Comparison of ENCODE assay signal across 8 mouse cellular contexts in genomic region chr5:139793338-139794089, GRCm38 (mm10). TPM values are rescaled to one million over a fixed set of nuclear protein-coding genes. Genes with fewer than 3 reads are reported as not detected.
DNase-seq lines count a peak whose midpoint lies in the region; ATAC-seq and TF ChIP-seq lines count a peak whose summit lies in the region.

No protein-coding gene starts in this region.

- H3K79me2 ChIP-seq in MEL (ENCODE audit: control insufficient read depth, insufficient read depth, low read length, poor library complexity), result peaks cover 68% of the 10 kb centered on the region

- TF ChIP-seq CTCF in MEL (IDR thresholded peaks at IDR 0.05 in 2 of 3, conservative IDR thresholded peaks at IDR 0.05 in 1 of 3; ENCODE audit: control insufficient read depth in 1 of 3, insufficient read depth in 1 of 3, low read depth in 2 of 3, low read length in 3 of 3, poor library complexity in 1 of 3, severe bottlenecking in 1 of 3), result no peak

- peak overlapping the region; percentile 91 for H3K27ac ChIP-seq in MEL (ENCODE audit: control insufficient read depth, low read depth, low read length)
- H3K27ac ChIP-seq in heart, embryonic 11.5 days (ENCODE audit: low read depth, low read length), result peak overlapping the region; percentile 82

- peaks cover 0 to 12% of the 10 kb centered on the region in 2 experiments; a peak in 3 of 4 replicates for H3K36me3 ChIP-seq in MEL (ENCODE audit: control insufficient read depth in 1 of 2, insufficient read depth in 2 of 2, low read length in 2 of 2)
- no peaks in the 10 kb centered on the region for H3K36me3 ChIP-seq in heart, embryonic 11.5 days (ENCODE audit: control insufficient read depth, insufficient read depth, low read length)

- TF ChIP-seq RAD21 in MEL (IDR thresholded peaks at IDR 0.05; ENCODE audit: low read depth, low read length), result no peak

- no peak for ATAC-seq in heart, embryonic 11.5 days (replicated peaks; ENCODE audit: insufficient number of reproducible peaks, low FRiP score, low TSS enrichment)
- ATAC-seq in activated CD4-positive, CD25-positive, alpha-beta regulatory T cell, adult 4 months, result no peak

- H3K4me3 ChIP-seq in MEL (ENCODE audit: control insufficient read depth in 1 of 2, insufficient read depth in 1 of 2, low read depth in 2 of 2, low read length in 2 of 2), result peak overlapping the region; percentile 78 to 94
- peak overlapping the region; percentile 85 for H3K4me3 ChIP-seq in heart, embryonic 11.5 days (ENCODE audit: low read depth, low read length)

- H3K4me2 ChIP-seq in heart, embryonic 11.5 days, result peak overlapping the region; percentile 94

- H3K9me3 ChIP-seq in MEL (replicated peaks; ENCODE audit: insufficient read depth, low read length), result no peaks in the 10 kb centered on the region
- no peaks in the 10 kb centered on the region for H3K9me3 ChIP-seq in heart, embryonic 11.5 days (replicated peaks; ENCODE audit: control insufficient read depth, low read length)

- 0 out of 4 replicates have a peak, but pooled peaks of 1 of the 2 experiments have one; percentile 25 for TF ChIP-seq POLR2A in MEL (IDR thresholded peaks at IDR 0.05; ENCODE audit: control insufficient read depth in 1 of 2, insufficient read depth in 1 of 2, low read depth in 1 of 2, low read length in 2 of 2, poor library complexity in 1 of 2)

- 23% methylated on average over 11 of the region's 11 CpGs for WGBS in heart, embryonic 11.5 days (ENCODE audit: insufficient replicate concordance)

- peak; percentile 69 for DNase-seq in gastrocnemius, adult 18-20 months (ENCODE audit: low spot score)
- no peak for DNase-seq in gastrocnemius, postnatal 4 days (ENCODE audit: low spot score in 2 of 2)
- peak; percentile 84 for DNase-seq in MEL (ENCODE audit: low read depth, low spot score)
- DNase-seq in kidney, postnatal 25 days, result peak; percentile 75 to 83
- peak; percentile 51 for DNase-seq in naive thymus-derived CD4-positive, alpha-beta T cell, adult 2 months (ENCODE audit: low read depth)
- DNase-seq in right cerebral cortex, postnatal 10 days (ENCODE audit: low spot score in 2 of 2), result no peak

- H3K9ac ChIP-seq in MEL (ENCODE audit: control insufficient read depth, low read depth, low read length, poor library complexity, severe bottlenecking), result peak overlapping the region; percentile 97
- H3K9ac ChIP-seq in heart, embryonic 11.5 days (ENCODE audit: low read depth, low read length), result peak overlapping the region; percentile 84

- H3K27me3 ChIP-seq in MEL (ENCODE audit: control insufficient read depth in 1 of 2, insufficient read depth in 2 of 2, low read length in 2 of 2), result no peaks in the 10 kb centered on the region
- no peaks in the 10 kb centered on the region for H3K27me3 ChIP-seq in heart, embryonic 11.5 days (ENCODE audit: control insufficient read depth, insufficient read depth, low read length)

- H3K4me1 ChIP-seq in MEL (ENCODE audit: control insufficient read depth in 1 of 2, insufficient read depth in 2 of 2, low read length in 2 of 2), result peaks cover 7 to 24% of the 10 kb centered on the region in 2 experiments
- H3K4me1 ChIP-seq in heart, embryonic 11.5 days (ENCODE audit: control insufficient read depth, insufficient read depth, low read length), result peaks cover 69% of the 10 kb centered on the region

- peak; percentile 3 to 55; a peak in 3 of 4 replicates for TF ChIP-seq EP300 in MEL (IDR thresholded peaks at IDR 0.05; ENCODE audit: low read depth in 1 of 2, low read length in 2 of 2)

TF ChIP-seq in MEL, 35 proteins besides CTCF, POLR2A, EP300 and RAD21 (continues in another document):
- TF ChIP-seq MXI1 (IDR thresholded peaks at IDR 0.05; ENCODE audit: low read depth, low read length), result peak; percentile 88
- peak; percentile 58 for TF ChIP-seq ETS1 (IDR thresholded peaks at IDR 0.05; ENCODE audit: low read depth, low read length)
- TF ChIP-seq TCF12 (IDR thresholded peaks at IDR 0.05; ENCODE audit: low read depth, low read length), result 0 out of 2 replicates have a peak, but pooled peaks have one; percentile 31
- TF ChIP-seq MAZ (IDR thresholded peaks at IDR 0.05; ENCODE audit: low read depth, low read length), result peak; percentile 16; the same call in 1 of the 2 replicates
- TF ChIP-seq TAL1 (IDR thresholded peaks at IDR 0.05; ENCODE audit: low read length), result peak; percentile 25; the same call in 1 of the 2 replicates
- TF ChIP-seq RCOR1 (IDR thresholded peaks at IDR 0.05; ENCODE audit: low read depth, low read length), result no peak
- no peak for TF ChIP-seq JUND (IDR thresholded peaks at IDR 0.05; ENCODE audit: low read depth, low read length)
- no peak for TF ChIP-seq USF2 (IDR thresholded peaks at IDR 0.05; ENCODE audit: borderline replicate concordance in 1 of 2, insufficient read depth in 1 of 2, low read depth in 1 of 2, low read length in 2 of 2)
- no peak for TF ChIP-seq UBTF (IDR thresholded peaks at IDR 0.05; ENCODE audit: borderline replicate concordance, insufficient read depth, low read depth, low read length)
- TF ChIP-seq ZKSCAN1 (IDR thresholded peaks at IDR 0.05; ENCODE audit: low read depth, low read length), result no peak
- TF ChIP-seq NELFE (IDR thresholded peaks at IDR 0.05; ENCODE audit: low read depth, low read length), result no peak
- no peak for TF ChIP-seq ZC3H11A (IDR thresholded peaks at IDR 0.05; ENCODE audit: low read depth, low read length)
- no peak for TF ChIP-seq SMC3 (IDR thresholded peaks at IDR 0.05; ENCODE audit: low read depth, low read length)
- no peak for TF ChIP-seq MEF2A (IDR thresholded peaks at IDR 0.05; ENCODE audit: extremely low read depth, insufficient replicate concordance, low read depth, low read length, poor library complexity, severe bottlenecking)
- no peak for TF ChIP-seq GATA1 (IDR thresholded peaks at IDR 0.05; ENCODE audit: low read depth, low read length)
- TF ChIP-seq TBP (IDR thresholded peaks at IDR 0.05; ENCODE audit: low read depth, low read length), result no peak
- no peak for TF ChIP-seq ZMIZ1 (IDR thresholded peaks at IDR 0.05; ENCODE audit: low read depth, low read length)
- no peak for TF ChIP-seq POLR2AphosphoS5 (IDR thresholded peaks at IDR 0.05; ENCODE audit: borderline replicate concordance, low read depth, low read length)
- TF ChIP-seq HCFC1 (IDR thresholded peaks at IDR 0.05; ENCODE audit: low read depth, low read length), result peak; percentile 45; the same call in 1 of the 2 replicates
- TF ChIP-seq MYB (IDR thresholded peaks at IDR 0.05; ENCODE audit: low read depth, low read length), result no peak
- 0 out of 2 replicates have a peak, but pooled peaks have one; percentile 7 for TF ChIP-seq ELF1 (IDR thresholded peaks at IDR 0.05; ENCODE audit: low read depth, low read length)
- TF ChIP-seq MAX (IDR thresholded peaks at IDR 0.05; ENCODE audit: low read length), result peak; percentile 62
- no peak for TF ChIP-seq ZNF384 (IDR thresholded peaks at IDR 0.05; ENCODE audit: low read depth, low read length)

RNA-seq across cellular contexts. Expression of gene Mafk, which starts 2.2 kb away (rescaled TPM):
- 10 to 100 TPM; 19.5 to 33.9 TPM for total RNA-seq in gastrocnemius, adult 18-20 months (2021)
- 10 to 100 TPM in 1 of 2 experiments, 1 to 10 TPM in 1; 8.9 to 11.7 TPM for total RNA-seq in gastrocnemius, postnatal 4 days (2021)
- 43.6 and 62.1 TPM in 2 replicates for total RNA-seq in MEL (2012; rRNA removed)
- 10 to 100 TPM in 1 of 2 experiments, not detected in 1; 56.5 TPM for polyA plus RNA-seq in MEL (2012; ENCODE audit: insufficient read depth in 1 of 2, insufficient read length in 2 of 2, low read depth in 1 of 2, low replicate concordance in 2 of 2, missing spikeins in 1 of 2)
- 13.5 and 19.1 TPM in 2 replicates for polyA plus RNA-seq in heart, embryonic 11.5 days (2014; fragmentation: Nextera tagmentation; extraction: Ambion mirVana)
- polyA plus RNA-seq in activated CD4-positive, CD25-positive, alpha-beta regulatory T cell, adult 4 months (2017; shearing (Covaris generic)), result 10 to 100 TPM; 10.4 to 16.7 TPM

RNA-seq across cellular contexts. Expression of gene Ints1, which starts 18.0 kb away (rescaled TPM):
- 10 to 100 TPM; 31.5 to 37.6 TPM for total RNA-seq in gastrocnemius, adult 18-20 months (2021)
- total RNA-seq in gastrocnemius, postnatal 4 days (2021), result 10 to 100 TPM; 43.6 to 58.4 TPM
- 77.9 and 82.5 TPM in 2 replicates for total RNA-seq in MEL (2012; rRNA removed)
- polyA plus RNA-seq in MEL (2012; ENCODE audit: insufficient read depth in 1 of 2, insufficient read length in 2 of 2, low read depth in 1 of 2, low replicate concordance in 2 of 2, missing spikeins in 1 of 2), result 10 to 100 TPM in 1 of 2 experiments, not detected in 1; 89.2 TPM
- polyA plus RNA-seq in heart, embryonic 11.5 days (2014; fragmentation: Nextera tagmentation; extraction: Ambion mirVana), result 21.4 and 26.4 TPM in 2 replicates
- polyA plus RNA-seq in activated CD4-positive, CD25-positive, alpha-beta regulatory T cell, adult 4 months (2017; shearing (Covaris generic)), result 10 to 100 TPM; 15.6 to 16.7 TPM

RNA-seq across cellular contexts. Expression of gene Tmem184a, which starts 26.2 kb away (rescaled TPM):
- total RNA-seq in gastrocnemius, adult 18-20 months (2021), result under 1 TPM; 0.78 to 0.84 TPM
- total RNA-seq in gastrocnemius, postnatal 4 days (2021), result under 1 TPM in 1 of 2 experiments, not detected in 1; 0.21 TPM
- 0.07 and 0.27 TPM in 2 replicates for total RNA-seq in MEL (2012; rRNA removed)
- polyA plus RNA-seq in MEL (2012; ENCODE audit: insufficient read depth in 1 of 2, insufficient read length in 2 of 2, low read depth in 1 of 2, low replicate concordance in 2 of 2, missing spikeins in 1 of 2), result under 1 TPM in 1 of 2 experiments, not detected in 1; 0.10 TPM
- polyA plus RNA-seq in heart, embryonic 11.5 days (2014; fragmentation: Nextera tagmentation; extraction: Ambion mirVana), result 2.6 and 3.0 TPM in 2 replicates
- under 1 TPM in 1 of 2 experiments, not detected in 1; 0.24 TPM for polyA plus RNA-seq in activated CD4-positive, CD25-positive, alpha-beta regulatory T cell, adult 4 months (2017; shearing (Covaris generic))

RNA-seq across cellular contexts. Expression of gene Gm26938, which starts 32.7 kb away (rescaled TPM):
- not detected for total RNA-seq in gastrocnemius, adult 18-20 months (2021)
- total RNA-seq in gastrocnemius, postnatal 4 days (2021), result not detected
- total RNA-seq in MEL (2012; rRNA removed), result not detected in 2 replicates
- polyA plus RNA-seq in MEL (2012; ENCODE audit: insufficient read depth in 1 of 2, insufficient read length in 2 of 2, low read depth in 1 of 2, low replicate concordance in 2 of 2, missing spikeins in 1 of 2), result under 1 TPM in 1 of 2 experiments, not detected in 1; 0.11 TPM
- polyA plus RNA-seq in heart, embryonic 11.5 days (2014; fragmentation: Nextera tagmentation; extraction: Ambion mirVana), result not detected in 2 replicates
- polyA plus RNA-seq in activated CD4-positive, CD25-positive, alpha-beta regulatory T cell, adult 4 months (2017; shearing (Covaris generic)), result not detected

RNA-seq across cellular contexts. Expression of gene Psmg3, which starts 33.2 kb away (rescaled TPM):
- total RNA-seq in gastrocnemius, adult 18-20 months (2021), result 10 to 100 TPM in 1 of 2 experiments, 1 to 10 TPM in 1; 7.8 to 10.6 TPM
- 10 to 100 TPM; 14.6 to 18.5 TPM for total RNA-seq in gastrocnemius, postnatal 4 days (2021)
- 70.0 and 75.4 TPM in 2 replicates for total RNA-seq in MEL (2012; rRNA removed)
- 10 to 100 TPM in 1 of 2 experiments, not detected in 1; 81.9 TPM for polyA plus RNA-seq in MEL (2012; ENCODE audit: insufficient read depth in 1 of 2, insufficient read length in 2 of 2, low read depth in 1 of 2, low replicate concordance in 2 of 2, missing spikeins in 1 of 2)
- polyA plus RNA-seq in heart, embryonic 11.5 days (2014; fragmentation: Nextera tagmentation; extraction: Ambion mirVana), result 49.6 and 50.1 TPM in 2 replicates
- 10 to 100 TPM; 46.1 to 52.5 TPM for polyA plus RNA-seq in activated CD4-positive, CD25-positive, alpha-beta regulatory T cell, adult 4 months (2017; shearing (Covaris generic))

Comparison
In these comparisons a context has a peak if more than half of its experiments do, and no peak if none do; other contexts are left out.
1. DNase-seq: peak in gastrocnemius, adult 18-20 months (single experiment), MEL (single experiment), kidney, postnatal 25 days (2 of 2) and naive thymus-derived CD4-positive, alpha-beta T cell, adult 2 months (single experiment); none in gastrocnemius, postnatal 4 days (0 of 2) and right cerebral cortex, postnatal 10 days (0 of 2).